Mouse (Mus musculus) liver, adult 2 months (tissue): ENCODE results near the gene Spint2. TPM values are rescaled to one million over a fixed set of nuclear protein-coding genes. Genes with fewer than 3 reads are reported as not detected.
"Not testable (repeated sequence)": the region's sequence is repeated elsewhere in the genome, so short reads cannot be mapped to it uniquely, and the experiment has no call there.

Source experiments
- DNase-seq: peaks from one replicate; pipeline ENCODE4 v3.0.0-alpha.2; 2011; ENCODE audit warnings: low read depth, low spot score; ENCODE audit errors: extremely low read depth
- H3K27ac ChIP-seq: fragments of 200-500 bp; replicated peaks from 2 replicates; pipeline ENCODE4 v1.5.1; 2012; ENCODE audit warnings: low read depth, mild to moderate bottlenecking, control low read depth, inconsistent platforms, low read length; ENCODE audit not compliant: insufficient read depth
- H3K27me3 ChIP-seq: fragments of 200-500 bp; 2 replicates; pipeline ENCODE4 v1.6.1; 2012; ENCODE audit warnings: mild to moderate bottlenecking, moderate library complexity, low read length, inconsistent platforms; ENCODE audit not compliant: control insufficient read depth, insufficient read depth
- H3K36me3 ChIP-seq: fragments of 200-500 bp; 2 replicates; pipeline ENCODE4 v1.6.1; 2012; ENCODE audit warnings: low read length, inconsistent platforms; ENCODE audit not compliant: control insufficient read depth, insufficient read depth
- H3K4me1 ChIP-seq: fragments of 200-500 bp; 2 replicates; pipeline ENCODE4 v1.6.1; 2011; ENCODE audit warnings: low read length; ENCODE audit not compliant: control insufficient read depth, insufficient read depth
- H3K4me3 ChIP-seq: fragments of 200-500 bp; 2 replicates; pipeline ENCODE4 v1.5.1; 2011; ENCODE audit warnings: low read depth, mild to moderate bottlenecking, control low read depth, low read length, moderate library complexity; ENCODE audit not compliant: insufficient read depth
- H3K79me2 ChIP-seq: fragments of 200-500 bp; 2 replicates; pipeline ENCODE4 v1.6.1; 2012; ENCODE audit warnings: inconsistent platforms, mild to moderate bottlenecking, low read length, moderate library complexity; ENCODE audit not compliant: control insufficient read depth, insufficient read depth
- H3K9ac ChIP-seq: fragments of 200-500 bp; 2 replicates; pipeline ENCODE4 v1.6.1; 2012; ENCODE audit warnings: low read depth, mild to moderate bottlenecking, control low read depth, inconsistent platforms, low read length
- CTCF ChIP-seq: fragments of 200-500 bp; IDR thresholded peaks from 2 replicates; pipeline ENCODE4 v1.5.1; 2011; ENCODE audit warnings: low read depth, low read length, control low read depth
- POLR2A ChIP-seq: fragments of 200-500 bp; IDR thresholded peaks from 2 replicates; pipeline ENCODE4 v1.6.1; 2011; ENCODE audit warnings: low read length, control low read depth; ENCODE audit not compliant: insufficient read depth; ENCODE audit errors: extremely low read depth
- WGBS: fragments of 180-500 bp; shearing (Covaris S2); methylation state at CpG from one replicate; pipeline ENCODE4 v1.1.7; 2018; 5-methylcytosine and 5-hydroxymethylcytosine counted together
- polyA plus RNA-seq: library from polyadenylated mRNA; depleted of rRNA; stranded (reverse); fragments of >200 nt; gene quantifications from 2 replicates; pipeline ENCODE4 v1.2.3, GENCODE M21; 2012
- total RNA-seq: library from RNA; depleted of rRNA; stranded (reverse); fragments of >200 nt; gene quantifications from 2 replicates; pipeline ENCODE4 v1.2.3, GENCODE M21; 2014

Gene Spint2
- total and polyA plus RNA-seq, 2 experiments: 24.8 to 120 TPM

DNA sequence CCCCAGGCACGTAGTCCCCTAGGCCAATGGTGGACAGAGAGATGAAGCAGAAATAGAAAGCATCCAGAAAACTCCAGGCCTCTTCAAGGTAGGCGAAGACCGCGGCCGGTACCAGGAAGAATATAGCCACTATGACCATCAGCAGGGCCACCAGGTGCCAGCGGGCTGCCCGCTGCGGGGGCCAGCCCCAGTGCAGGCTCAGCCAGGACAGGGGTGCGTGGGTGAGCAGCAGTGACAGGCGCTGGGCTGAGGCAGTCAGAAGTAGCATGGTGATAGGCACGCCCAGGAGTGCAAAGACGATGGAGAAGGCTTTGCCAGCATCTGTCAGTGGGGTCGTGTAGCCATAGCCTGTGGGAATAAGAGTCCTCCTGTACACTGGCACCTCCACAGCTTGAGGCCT, 56.2 kb downstream of the Spint2 start:
- DNase-seq: no peak
- Histone ChIP-seq H3K36me3 (no peaks in the 10 kb centered on the region; the same call in 1 of the 2 replicates), H3K27ac (no peak overlapping the region), H3K4me1 (no peaks in the 10 kb centered on the region), H3K27me3 (no peaks in the 10 kb centered on the region), H3K9ac (no peak overlapping the region), H3K79me2 (no peaks in the 10 kb centered on the region; the same call in 1 of the 2 replicates), H3K4me3 (no peak overlapping the region)
- WGBS: 80% methylated on average over 13 of the region's 13 CpGs
- TF ChIP-seq CTCF: no peak

DNA sequence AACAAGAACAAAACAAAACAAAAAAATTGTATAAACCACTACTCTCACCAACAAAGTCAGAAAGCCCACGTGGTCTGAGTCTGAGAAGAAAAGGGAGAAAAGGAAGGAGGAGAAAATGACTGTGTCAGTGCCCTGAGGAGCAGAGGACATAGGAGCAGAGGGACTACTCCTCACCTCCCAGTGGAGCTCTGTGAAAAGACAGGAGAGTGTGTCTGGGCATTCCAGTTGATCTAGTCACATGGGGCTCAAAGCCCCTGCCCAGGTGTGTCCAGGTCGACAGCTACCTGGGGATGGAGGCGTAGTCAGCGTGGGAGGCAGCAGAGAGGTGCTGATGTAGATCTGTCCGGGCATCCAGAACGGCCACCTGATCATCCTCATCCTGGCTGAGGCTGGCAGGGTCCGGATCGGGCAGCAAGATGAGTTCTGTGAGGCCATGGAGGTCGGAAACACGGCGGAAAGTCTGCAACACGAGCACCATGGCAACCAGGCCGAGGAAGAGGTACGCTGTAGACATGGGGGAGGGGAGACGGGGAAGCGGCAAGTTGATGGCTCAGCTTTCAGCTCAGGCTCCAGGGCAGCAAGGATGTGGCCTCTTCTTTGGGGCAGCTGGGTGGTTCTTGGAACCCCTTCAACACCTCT, 56.8 kb downstream of the Spint2 start:
- no peaks in the 10 kb centered on the region for H3K4me1 ChIP-seq
- 27% methylated on average over 16 of the region's 16 CpGs for WGBS
- TF ChIP-seq POLR2A: no peak

GRCm38 (mm10) chr7:29214846-29215245, 66.9 kb downstream of the Spint2 start:
- Histone ChIP-seq H3K79me2 (no peaks in the 10 kb centered on the region), H3K36me3 (no peaks in the 10 kb centered on the region; the same call in 1 of the 2 replicates), H3K27me3 (peaks cover 10% of the 10 kb centered on the region; the same call in 1 of the 2 replicates), H3K9ac (no peak overlapping the region), H3K4me1 (no peaks in the 10 kb centered on the region), H3K4me3 (no peak overlapping the region), H3K27ac (no peak overlapping the region)
- TF ChIP-seq POLR2A (no peak), CTCF (no peak)
- DNase-seq: no peak
- WGBS: 64% methylated on average over 15 of the region's 15 CpGs

More for the DNA sequence above, 56.8 kb downstream of the Spint2 start:
- Histone ChIP-seq H3K4me3 (no peak overlapping the region), H3K9ac (no peak overlapping the region), H3K79me2 (no peaks in the 10 kb centered on the region; the same call in 1 of the 2 replicates), H3K36me3 (no peaks in the 10 kb centered on the region; the same call in 1 of the 2 replicates), H3K27me3 (no peaks in the 10 kb centered on the region), H3K27ac (no peak overlapping the region)
- no peak for DNase-seq

DNA sequence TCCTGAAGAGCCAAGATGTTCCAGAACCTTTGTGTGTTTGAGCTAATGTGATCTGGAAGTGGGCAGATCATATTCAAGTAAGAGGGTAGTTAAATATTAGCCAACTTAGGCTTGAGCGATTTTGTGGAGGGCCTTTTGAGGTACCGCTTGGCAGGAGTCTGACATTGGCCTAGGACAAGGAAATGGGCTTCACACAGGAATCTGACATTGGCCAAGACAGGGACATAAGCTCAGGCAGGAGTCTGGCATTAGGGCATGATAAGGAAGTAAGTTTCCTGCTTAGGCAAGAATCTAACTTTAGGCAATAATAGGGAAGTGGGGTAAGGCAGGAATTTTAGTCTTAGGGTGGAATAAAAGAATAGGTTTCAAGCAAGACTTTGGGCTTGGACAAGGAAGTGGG, 67.5 kb downstream of the Spint2 start:
- Histone ChIP-seq H3K27me3 (peaks cover 10% of the 10 kb centered on the region; the same call in 1 of the 2 replicates), H3K36me3 (no peaks in the 10 kb centered on the region; the same call in 1 of the 2 replicates), H3K9ac (no peak overlapping the region), H3K4me3 (no peak overlapping the region), H3K79me2 (no peaks in the 10 kb centered on the region), H3K4me1 (no peaks in the 10 kb centered on the region), H3K27ac (no peak overlapping the region)
- TF ChIP-seq POLR2A (no peak), CTCF (no peak)
- DNase-seq: no peak
- 52% methylated on average over 2 of the region's 2 CpGs for WGBS

GRCm38 (mm10) chr7:29213675-29214082, 68.0 kb downstream of the Spint2 start, which contains the start of gene Catsperg1:
Catsperg1 (minus strand) TSS chr7:29214035.
- DNase-seq: no peak
- 17% methylated on average over 20 of the region's 20 CpGs for WGBS

GRCm38 (mm10) chr7:29212775-29213560, 68.7 kb downstream of the Spint2 start:
- not testable (repeated sequence) for H3K9ac ChIP-seq, H3K79me2 ChIP-seq, H3K36me3 ChIP-seq, DNase-seq, H3K27ac ChIP-seq, H3K4me3 ChIP-seq, H3K4me1 ChIP-seq
- 36% methylated on average over 40 of the region's 40 CpGs for WGBS
- peaks cover 10% of the 10 kb centered on the region; the same call in 1 of the 2 replicates for H3K27me3 ChIP-seq

More at GRCm38 (mm10) chr7:29213675-29214082, 68.0 kb downstream of the Spint2 start, which contains the start of gene Catsperg1:
- peaks cover 10% of the 10 kb centered on the region; the same call in 1 of the 2 replicates for H3K27me3 ChIP-seq
- H3K79me2 ChIP-seq: no peaks in the 10 kb centered on the region
- TF ChIP-seq CTCF: no peak
- no peak for TF ChIP-seq POLR2A
- H3K27ac ChIP-seq: no peak within 1 kb of the TSS
- no peak within 1 kb of the TSS for H3K4me3 ChIP-seq
- H3K36me3 ChIP-seq: no peaks in the 10 kb centered on the region
- no peak within 1 kb of the TSS for H3K9ac ChIP-seq
- no peaks in the 10 kb centered on the region for H3K4me1 ChIP-seq
